Comparison of ENCODE assay signal across 28 mouse cellular contexts in the genomic region with DNA sequence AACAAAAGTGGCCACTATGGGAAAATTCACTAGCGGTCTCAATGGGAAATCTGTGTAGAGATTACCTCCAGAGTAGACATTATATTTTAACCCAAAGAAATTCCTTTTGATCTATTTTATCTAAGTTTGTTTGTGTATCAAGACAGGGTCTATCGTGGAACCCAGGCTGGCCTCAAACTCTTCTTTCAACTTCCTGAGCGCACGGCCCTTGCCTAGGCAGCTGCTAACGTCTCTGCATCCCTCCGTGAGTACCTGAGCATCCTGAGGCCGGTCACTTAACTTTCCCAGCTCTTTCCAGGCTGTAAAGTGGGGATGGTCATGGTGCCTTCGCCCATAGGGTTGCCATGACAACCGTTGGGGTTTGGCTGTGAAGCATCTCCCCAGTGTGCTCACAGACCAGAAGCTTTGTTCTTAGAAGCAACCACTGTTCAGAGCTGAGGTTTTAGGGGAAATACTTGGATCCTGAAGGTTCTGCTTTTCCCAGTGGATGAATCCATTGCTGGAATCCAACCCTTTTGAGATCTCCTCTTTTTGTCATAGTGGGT. TPM values are rescaled to one million over a fixed set of nuclear protein-coding genes. Genes with fewer than 3 reads are reported as not detected.
DNase-seq lines count a peak whose midpoint lies in the region; ATAC-seq and TF ChIP-seq lines count a peak whose summit lies in the region.
"Had no signal": no experiment of that assay in that cellular context is flagged by ENCODE, and none has a peak within 500 bp of the region (broad histone marks: within the 10 kb centered on the region; RNA-seq: fewer than 3 reads in every experiment).

No protein-coding gene starts in this region.

- H3K4me2 ChIP-seq in midbrain, embryonic 14.5 days (ENCODE audit: low read length): no peak overlapping the region
- no peak overlapping the region for H3K4me2 ChIP-seq in midbrain, embryonic 15.5 days
- peak overlapping the region; percentile 55; the same call in 1 of the 2 replicates for H3K4me2 ChIP-seq in liver, postnatal 0 days (ENCODE audit: low read depth, low read length)
- H3K4me2 ChIP-seq: forebrain, embryonic 13.5 days; heart, embryonic 15.5 days; midbrain, embryonic 12.5 days had no signal

- DNase-seq in heart, embryonic 10.5 days (ENCODE audit: low spot score): peak; percentile 65
- no peak for DNase-seq in heart, postnatal 4 days
- DNase-seq in midbrain, embryonic 14.5 days: peak; percentile 52
- DNase-seq in limb, embryonic 10.5 days (ENCODE audit: low spot score): peak; percentile 15
- peak; percentile 14 for DNase-seq in liver, postnatal 0 days
- no peak for DNase-seq in gastrocnemius, adult 2 months
- DNase-seq in right cerebral cortex, adult 2 months (ENCODE audit: low spot score in 2 of 2): no peak
- DNase-seq: adrenal gland, postnatal 36 days; cerebellum, adult 2 months; gastrocnemius, postnatal 25 days; heart, adult 2 months; heart, postnatal 36 days; kidney, adult 18-20 months; layer of hippocampus, adult 9-11 months; lung, adult 18-20 months; lung, postnatal 10 days; right cerebral cortex, adult 18-20 months; thymus, adult 2 months had no signal

- no peak overlapping the region for H3K27ac ChIP-seq in heart, embryonic 10.5 days
- H3K27ac ChIP-seq in midbrain, embryonic 14.5 days (replicated peaks; ENCODE audit: low read depth, low read length): no peak overlapping the region
- no peak overlapping the region for H3K27ac ChIP-seq in midbrain, embryonic 15.5 days
- no peak overlapping the region for H3K27ac ChIP-seq in limb, embryonic 10.5 days
- H3K27ac ChIP-seq in liver, postnatal 0 days (ENCODE audit: low read depth): peak overlapping the region; percentile 89
- H3K27ac ChIP-seq in gastrocnemius, adult 2 months: no peak overlapping the region
- H3K27ac ChIP-seq: forebrain, embryonic 13.5 days; heart, adult 2 months; heart, embryonic 15.5 days; kidney, postnatal 0 days; midbrain, embryonic 12.5 days had no signal

- ATAC-seq in midbrain, embryonic 14.5 days (ENCODE audit: low FRiP score, low TSS enrichment): no peak
- no peak for ATAC-seq in midbrain, embryonic 15.5 days (replicated peaks)
- no peak for ATAC-seq in liver, postnatal 0 days
- ATAC-seq: CD4-positive, CD25-positive, alpha-beta regulatory T cell, adult 4 months; forebrain, embryonic 13.5 days had no signal

- 60% methylated on average over 9 of the region's 9 CpGs for WGBS in heart, embryonic 10.5 days
- 56% methylated on average over 9 of the region's 9 CpGs for WGBS in midbrain, embryonic 14.5 days
- 54% methylated on average over 9 of the region's 9 CpGs for WGBS in midbrain, embryonic 15.5 days
- 59% methylated on average over 9 of the region's 9 CpGs for WGBS in limb, embryonic 10.5 days
- 60% methylated on average over 9 of the region's 9 CpGs for WGBS in liver, postnatal 0 days (ENCODE audit: insufficient replicate concordance)

- TF ChIP-seq CTCF in liver, postnatal 0 days (IDR thresholded peaks at IDR 0.05; ENCODE audit: low read depth): no peak
- no peak for TF ChIP-seq CTCF in gastrocnemius, adult 2 months (IDR thresholded peaks at IDR 0.05)

- no peak overlapping the region for H3K9ac ChIP-seq in midbrain, embryonic 14.5 days (replicated peaks; ENCODE audit: low read length)
- H3K9ac ChIP-seq in midbrain, embryonic 15.5 days: no peak overlapping the region
- 0 out of 2 replicates have a peak overlapping the region, but pooled peaks have one; percentile 30 for H3K9ac ChIP-seq in liver, postnatal 0 days (replicated peaks)
- H3K9ac ChIP-seq: forebrain, embryonic 13.5 days; heart, embryonic 15.5 days; midbrain, embryonic 12.5 days had no signal

- no peak overlapping the region for H3K4me3 ChIP-seq in heart, embryonic 10.5 days
- no peak overlapping the region for H3K4me3 ChIP-seq in midbrain, embryonic 14.5 days (replicated peaks; ENCODE audit: low read depth, low read length)
- no peak overlapping the region for H3K4me3 ChIP-seq in midbrain, embryonic 15.5 days
- H3K4me3 ChIP-seq in limb, embryonic 10.5 days: no peak overlapping the region
- H3K4me3 ChIP-seq in liver, postnatal 0 days (ENCODE audit: low read depth, low read length): no peak overlapping the region
- H3K4me3 ChIP-seq in gastrocnemius, adult 2 months: no peak overlapping the region
- H3K4me3 ChIP-seq: forebrain, embryonic 13.5 days; heart, adult 2 months; heart, embryonic 15.5 days; midbrain, embryonic 12.5 days; myocyte had no signal

- no peaks in the 10 kb centered on the region for H3K36me3 ChIP-seq in heart, embryonic 10.5 days
- no peaks in the 10 kb centered on the region for H3K36me3 ChIP-seq in midbrain, embryonic 14.5 days (ENCODE audit: control insufficient read depth, insufficient read depth, low read length)
- no peaks in the 10 kb centered on the region for H3K36me3 ChIP-seq in midbrain, embryonic 15.5 days (replicated peaks)
- H3K36me3 ChIP-seq in limb, embryonic 10.5 days: no peaks in the 10 kb centered on the region
- H3K36me3 ChIP-seq in liver, postnatal 0 days (replicated peaks; ENCODE audit: insufficient read depth, low read length): no peaks in the 10 kb centered on the region
- H3K36me3 ChIP-seq: heart, embryonic 15.5 days; midbrain, embryonic 12.5 days had no signal

- intact Hi-C loops in gastrocnemius, adult 2 months (cut with DNase I): no loop called here

- H3K9me3 ChIP-seq in heart, embryonic 10.5 days: no peaks in the 10 kb centered on the region
- H3K9me3 ChIP-seq in midbrain, embryonic 14.5 days (ENCODE audit: control insufficient read depth, low read length): no peaks in the 10 kb centered on the region
- no peaks in the 10 kb centered on the region for H3K9me3 ChIP-seq in midbrain, embryonic 15.5 days
- H3K9me3 ChIP-seq in limb, embryonic 10.5 days (replicated peaks): no peaks in the 10 kb centered on the region
- H3K9me3 ChIP-seq in liver, postnatal 0 days (ENCODE audit: low read length): no peaks in the 10 kb centered on the region
- H3K9me3 ChIP-seq: forebrain, embryonic 13.5 days; heart, embryonic 15.5 days; midbrain, embryonic 12.5 days had no signal

- peaks cover 3% of the 10 kb centered on the region; the same call in 1 of the 2 replicates for H3K27me3 ChIP-seq in heart, embryonic 10.5 days (ENCODE audit: insufficient read depth, poor library complexity, severe bottlenecking)
- no peaks in the 10 kb centered on the region for H3K27me3 ChIP-seq in midbrain, embryonic 14.5 days (ENCODE audit: control insufficient read depth, insufficient read depth, low read length)
- H3K27me3 ChIP-seq in midbrain, embryonic 15.5 days (replicated peaks): no peaks in the 10 kb centered on the region
- H3K27me3 ChIP-seq in limb, embryonic 10.5 days (ENCODE audit: low read depth, poor library complexity, severe bottlenecking): no peaks in the 10 kb centered on the region
- no peaks in the 10 kb centered on the region for H3K27me3 ChIP-seq in liver, postnatal 0 days (ENCODE audit: insufficient read depth, low read length)
- H3K27me3 ChIP-seq: forebrain, embryonic 13.5 days; heart, embryonic 15.5 days; midbrain, embryonic 12.5 days had no signal

- TF ChIP-seq EP300 in liver, postnatal 0 days (IDR thresholded peaks at IDR 0.05; ENCODE audit: low read depth): no peak

- H3K4me1 ChIP-seq in heart, embryonic 10.5 days: no peaks in the 10 kb centered on the region
- H3K4me1 ChIP-seq in midbrain, embryonic 14.5 days (ENCODE audit: control insufficient read depth, insufficient read depth, low read length): no peaks in the 10 kb centered on the region
- H3K4me1 ChIP-seq in midbrain, embryonic 15.5 days: no peaks in the 10 kb centered on the region
- no peaks in the 10 kb centered on the region for H3K4me1 ChIP-seq in limb, embryonic 10.5 days
- H3K4me1 ChIP-seq in liver, postnatal 0 days (ENCODE audit: insufficient read depth): peaks cover 55% of the 10 kb centered on the region
- H3K4me1 ChIP-seq: forebrain, embryonic 13.5 days; heart, embryonic 15.5 days had no signal

RNA-seq across cellular contexts. Expression of a gene that starts 10.2 kb away (rescaled TPM):
- polyA plus RNA-seq in heart, embryonic 10.5 days (2016; fragmentation: Nextera tagmentation; extraction: Ambion mirVana): 0.35 TPM in 1 of 2 replicates, not detected in the other
- not detected for total RNA-seq in heart, postnatal 4 days (2021)
- not detected in 2 replicates for polyA plus RNA-seq in midbrain, embryonic 14.5 days (2014; fragmentation: Nextera tagmentation; extraction: Ambion mirVana)
- not detected in 2 replicates for polyA plus RNA-seq in midbrain, embryonic 15.5 days (2015; fragmentation: Nextera tagmentation; extraction: Ambion mirVana)
- not detected in 2 replicates for polyA plus RNA-seq in limb, embryonic 10.5 days (2016; fragmentation: Nextera tagmentation; extraction: Ambion mirVana)
- 638 and 713 TPM in 2 replicates for polyA plus RNA-seq in liver, postnatal 0 days (2015; fragmentation: Nextera tagmentation; extraction: Ambion mirVana)
- total RNA-seq in gastrocnemius, adult 2 months (2021): not detected
- total RNA-seq: gastrocnemius, postnatal 25 days; heart, adult 2 months; heart, postnatal 36 days had no signal
- polyA plus RNA-seq: CD4-positive, CD25-positive, alpha-beta regulatory T cell, adult 4 months; cerebellum, adult 2 months; embryonic facial prominence, embryonic 14.5 days; forebrain, embryonic 13.5 days; heart, embryonic 15.5 days; limb, embryonic 11.5 days; midbrain, embryonic 12.5 days; myocyte; neural tube, embryonic 14.5 days had no signal

RNA-seq across cellular contexts. Expression of a gene that starts 23.5 kb away (rescaled TPM):
- 73.2 and 85.3 TPM in 2 replicates for polyA plus RNA-seq in heart, embryonic 10.5 days (2016; fragmentation: Nextera tagmentation; extraction: Ambion mirVana)
- total RNA-seq in heart, postnatal 4 days (2021): 10 to 100 TPM; 22.8 to 24.8 TPM
- polyA plus RNA-seq in midbrain, embryonic 14.5 days (2014; fragmentation: Nextera tagmentation; extraction: Ambion mirVana): 51.3 and 61.2 TPM in 2 replicates
- 71.5 and 73.4 TPM in 2 replicates for polyA plus RNA-seq in midbrain, embryonic 15.5 days (2015; fragmentation: Nextera tagmentation; extraction: Ambion mirVana)
- 90.1 and 92.0 TPM in 2 replicates for polyA plus RNA-seq in limb, embryonic 10.5 days (2016; fragmentation: Nextera tagmentation; extraction: Ambion mirVana)
- polyA plus RNA-seq in liver, postnatal 0 days (2015; fragmentation: Nextera tagmentation; extraction: Ambion mirVana): 116 and 120 TPM in 2 replicates
- 10 to 100 TPM; 13.3 to 16.9 TPM for total RNA-seq in gastrocnemius, adult 2 months (2021)

RNA-seq across cellular contexts. Expression of a gene that starts 50.7 kb away (rescaled TPM):
- polyA plus RNA-seq in heart, embryonic 10.5 days (2016; fragmentation: Nextera tagmentation; extraction: Ambion mirVana): 5.4 and 9.8 TPM in 2 replicates
- total RNA-seq in heart, postnatal 4 days (2021): 10 to 100 TPM; 22.2 to 23.0 TPM
- 14.2 and 15.0 TPM in 2 replicates for polyA plus RNA-seq in midbrain, embryonic 14.5 days (2014; fragmentation: Nextera tagmentation; extraction: Ambion mirVana)
- polyA plus RNA-seq in midbrain, embryonic 15.5 days (2015; fragmentation: Nextera tagmentation; extraction: Ambion mirVana): 12.2 TPM in 2 replicates
- polyA plus RNA-seq in limb, embryonic 10.5 days (2016; fragmentation: Nextera tagmentation; extraction: Ambion mirVana): 9.4 and 10.6 TPM in 2 replicates
- 3.6 and 4.3 TPM in 2 replicates for polyA plus RNA-seq in liver, postnatal 0 days (2015; fragmentation: Nextera tagmentation; extraction: Ambion mirVana)
- 10 to 100 TPM in 1 of 2 experiments, 1 to 10 TPM in 1; 9.8 to 11.3 TPM for total RNA-seq in gastrocnemius, adult 2 months (2021)

RNA-seq across cellular contexts. Expression of a gene that starts 59.2 kb away (rescaled TPM):
- polyA plus RNA-seq in heart, embryonic 10.5 days (2016; fragmentation: Nextera tagmentation; extraction: Ambion mirVana): 0.53 and 0.79 TPM in 2 replicates
- 1 to 10 TPM; 2.2 to 3.3 TPM for total RNA-seq in heart, postnatal 4 days (2021)
- polyA plus RNA-seq in midbrain, embryonic 14.5 days (2014; fragmentation: Nextera tagmentation; extraction: Ambion mirVana): 0.46 and 1.2 TPM in 2 replicates
- 1.3 and 1.5 TPM in 2 replicates for polyA plus RNA-seq in midbrain, embryonic 15.5 days (2015; fragmentation: Nextera tagmentation; extraction: Ambion mirVana)
- polyA plus RNA-seq in limb, embryonic 10.5 days (2016; fragmentation: Nextera tagmentation; extraction: Ambion mirVana): 0.16 and 0.20 TPM in 2 replicates
- 0.06 and 0.21 TPM in 2 replicates for polyA plus RNA-seq in liver, postnatal 0 days (2015; fragmentation: Nextera tagmentation; extraction: Ambion mirVana)
- 1 to 10 TPM in 1 of 2 experiments, under 1 TPM in 1; 0.56 to 1.5 TPM for total RNA-seq in gastrocnemius, adult 2 months (2021)

Comparison
In these comparisons a context has a peak if more than half of its experiments do, and no peak if none do; other contexts are left out.
1. DNase-seq: peak in heart, embryonic 10.5 days (single experiment), midbrain, embryonic 14.5 days (single experiment), limb, embryonic 10.5 days (single experiment) and liver, postnatal 0 days (single experiment); none in heart, postnatal 4 days (single experiment), gastrocnemius, adult 2 months (single experiment) and right cerebral cortex, adult 2 months (0 of 2).
2. RNA of a gene that starts 10.2 kb away (polyA plus RNA-seq): 638 to 713 TPM in liver, postnatal 0 days; 0.35 TPM in heart, embryonic 10.5 days, not detected in midbrain, embryonic 14.5 days, not detected in limb, embryonic 10.5 days and not detected in midbrain, embryonic 15.5 days; every median in the first group is over 100 times any median in the second.